Mouse (Mus musculus) kidney, adult 11 months (tissue): ENCODE measurements around the gene Mansc1.

Source experiments
- DNase-seq: peaks from one replicate; pipeline ENCODE4 v3.0.0; 2022

The Mansc1 gene

DNA sequence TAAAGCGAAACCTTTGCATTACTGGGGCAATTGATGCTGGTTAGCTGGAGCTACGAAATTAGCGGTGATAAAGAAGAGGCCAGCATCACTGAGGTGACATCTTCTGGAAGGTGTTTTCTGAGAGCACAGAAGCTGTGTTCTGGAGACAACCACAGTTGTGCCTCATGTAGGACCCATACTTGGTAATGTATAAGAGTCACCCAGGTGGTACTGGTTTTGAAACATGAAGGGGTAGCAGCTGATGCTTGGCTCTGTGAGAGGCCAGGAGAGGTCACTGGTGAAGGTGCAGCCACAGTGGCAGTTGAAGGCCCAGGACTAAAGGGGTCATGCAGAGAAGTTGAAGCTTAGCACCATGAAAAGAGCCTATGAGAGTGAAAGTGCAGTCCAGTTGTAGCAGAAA, 6.9 kb upstream of the Mansc1 start, which contains the start of gene Borcs5:
Borcs5 (plus strand) TSS at position 301 of the 400 bp plus-strand sequence.
- DNase-seq: no peak

DNA sequence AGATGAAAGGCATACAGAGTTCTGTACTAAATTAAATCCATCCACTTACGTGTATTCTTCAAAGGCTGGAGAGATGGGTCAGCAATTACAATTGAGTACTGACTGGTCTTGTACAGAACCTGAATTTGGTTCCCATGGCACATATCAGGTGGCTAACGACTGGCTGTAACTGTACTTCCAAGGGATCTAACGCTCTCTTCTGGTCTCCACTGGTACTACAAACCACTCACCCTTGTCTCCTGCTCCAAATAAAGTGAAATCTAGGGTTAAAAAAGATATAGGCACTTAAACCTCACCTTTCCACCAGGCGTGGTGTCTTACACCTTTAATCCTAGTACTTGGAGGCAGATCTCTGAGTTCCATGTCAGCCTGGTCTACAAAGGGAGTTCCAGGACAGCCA, 4.2 kb upstream of the Mansc1 start:
- no peak for DNase-seq

DNA sequence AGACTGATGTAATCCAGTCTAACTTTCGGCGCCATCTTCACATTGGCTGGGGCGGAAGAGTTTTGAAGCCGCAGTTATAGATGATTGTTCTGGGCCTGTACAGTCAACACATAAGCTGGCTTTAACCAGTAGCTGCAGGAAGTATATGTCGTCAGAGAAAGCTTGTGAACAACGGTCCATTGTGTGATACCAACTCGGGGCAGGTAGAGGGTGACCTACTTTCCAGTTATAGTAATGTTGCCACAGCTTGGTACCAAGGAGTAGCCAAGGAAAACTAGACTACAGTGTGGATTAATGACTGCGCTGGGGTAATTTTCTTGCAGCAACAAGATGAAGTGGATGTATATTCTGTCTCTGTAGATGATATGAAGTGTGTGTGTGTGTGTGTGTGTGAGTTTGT, 1.3 kb upstream of the Mansc1 start:
- no peak for DNase-seq

DNA sequence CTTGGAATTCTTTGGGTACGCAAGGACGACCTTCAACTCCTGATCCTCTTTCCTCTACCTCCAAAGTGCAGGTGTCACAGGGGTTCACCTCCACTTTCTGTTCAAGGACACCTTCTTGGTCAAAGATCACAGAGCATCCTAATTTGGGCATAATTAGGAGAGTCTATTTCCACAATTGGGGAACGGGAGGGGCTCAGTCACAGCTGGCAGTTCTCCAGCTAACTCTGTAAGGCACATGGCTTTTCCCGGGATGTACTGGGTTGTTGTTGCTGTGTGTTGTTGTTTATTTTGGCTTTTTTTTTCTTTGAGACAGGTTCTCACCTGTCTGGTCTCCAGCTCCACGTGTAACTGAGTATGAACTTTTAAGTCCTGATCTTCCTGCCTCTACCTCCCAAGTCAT, 468 bp upstream of the Mansc1 start:
- no peak for DNase-seq

DNA sequence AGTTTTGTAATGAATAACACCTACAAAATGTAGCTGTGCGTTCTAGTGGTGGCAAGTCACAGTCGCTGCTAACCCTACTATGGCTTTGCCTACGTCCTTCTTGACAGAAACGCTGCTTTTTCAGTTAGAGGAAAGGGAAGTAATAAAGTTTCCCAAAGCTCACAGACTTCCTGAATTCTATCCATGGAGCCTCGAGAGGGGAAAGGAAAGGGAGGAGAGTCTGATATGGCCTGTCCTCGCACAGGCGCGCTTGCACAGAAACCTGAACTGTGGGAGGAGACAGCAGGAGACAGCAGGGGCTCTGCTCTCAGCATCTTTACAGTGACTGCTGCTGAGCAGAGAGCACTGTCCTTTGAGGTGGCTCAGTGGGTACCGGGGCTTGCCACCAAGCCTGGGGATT, 1.8 kb downstream of the Mansc1 start:
- no peak for DNase-seq

GRCm38 (mm10) chr6:134626564-134626963, 5.7 kb downstream of the Mansc1 start:
- no peak for DNase-seq

- DNase-seq: no peak
Observed at GRCm38 (mm10) chr6:134625431-134625830, 6.9 kb downstream of the Mansc1 start.

DNA sequence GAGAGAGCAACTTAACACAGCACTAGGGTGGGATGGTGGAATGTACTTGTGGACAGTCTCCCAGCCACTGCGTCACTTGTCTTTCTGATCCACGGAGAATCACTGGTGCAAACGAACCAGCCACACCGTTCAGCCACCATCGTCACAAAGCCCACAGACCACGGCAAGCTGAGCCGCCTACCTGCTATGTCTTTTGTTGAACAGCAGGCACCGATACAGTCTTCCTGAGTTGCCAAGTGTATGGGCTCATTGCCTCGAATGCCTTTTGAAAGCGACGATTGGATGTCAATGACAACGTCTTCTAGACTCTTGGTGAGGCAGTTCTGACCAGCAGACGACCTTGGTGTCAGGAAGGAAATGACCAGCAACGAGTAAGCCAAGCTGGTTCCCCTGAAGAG, 10.7 kb downstream of the Mansc1 start:
- no peak for DNase-seq

GRCm38 (mm10) chr6:134620846-134621551, 11.3 kb downstream of the Mansc1 start:
- no peak for DNase-seq

DNA sequence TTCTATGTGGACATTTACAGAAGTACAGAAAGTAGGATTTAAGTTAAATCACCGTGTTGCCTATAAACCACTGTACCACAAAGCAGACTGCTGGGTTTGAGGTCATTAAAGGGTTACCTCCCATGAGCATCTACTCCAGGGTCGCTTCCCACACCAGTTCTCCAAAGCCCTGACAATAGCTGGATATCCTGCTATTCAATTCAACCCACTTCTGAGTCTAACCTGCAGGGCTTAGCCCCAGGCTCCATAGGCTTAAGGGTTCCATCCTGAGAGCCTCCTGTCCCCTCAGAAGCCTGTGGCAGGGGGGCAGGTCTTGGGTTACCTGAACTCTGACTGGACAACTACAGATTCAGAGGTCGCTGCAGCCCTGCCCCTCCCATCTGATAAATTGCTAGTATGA, 12.2 kb downstream of the Mansc1 start:
- DNase-seq: no peak

DNA sequence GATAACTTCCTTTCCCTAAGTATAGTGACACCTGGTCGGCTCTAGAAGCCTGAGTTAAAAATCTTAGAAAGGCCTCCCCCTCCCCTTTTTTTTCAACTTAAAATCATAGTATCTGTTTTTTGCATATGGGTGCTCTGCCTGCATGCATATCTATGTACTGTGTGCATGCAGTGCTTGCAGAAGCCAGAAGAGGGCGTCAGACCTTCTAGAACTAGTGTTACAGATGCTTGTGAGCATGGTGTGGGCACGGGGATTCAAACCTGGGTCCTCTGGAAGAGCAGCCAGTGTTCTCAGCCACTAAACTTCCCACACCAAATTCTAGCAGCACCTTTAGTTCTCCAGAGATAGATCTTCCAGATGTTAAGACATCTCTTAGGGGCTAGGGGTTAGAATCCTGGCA, 14.7 kb downstream of the Mansc1 start:
- no peak for DNase-seq

- DNase-seq: peak; percentile 76
Observed at GRCm38 (mm10) chr6:134614723-134615648, 17.3 kb downstream of the Mansc1 start.

GRCm38 (mm10) chr6:134614322-134614721, 18.0 kb downstream of the Mansc1 start:
- DNase-seq: no peak

DNA sequence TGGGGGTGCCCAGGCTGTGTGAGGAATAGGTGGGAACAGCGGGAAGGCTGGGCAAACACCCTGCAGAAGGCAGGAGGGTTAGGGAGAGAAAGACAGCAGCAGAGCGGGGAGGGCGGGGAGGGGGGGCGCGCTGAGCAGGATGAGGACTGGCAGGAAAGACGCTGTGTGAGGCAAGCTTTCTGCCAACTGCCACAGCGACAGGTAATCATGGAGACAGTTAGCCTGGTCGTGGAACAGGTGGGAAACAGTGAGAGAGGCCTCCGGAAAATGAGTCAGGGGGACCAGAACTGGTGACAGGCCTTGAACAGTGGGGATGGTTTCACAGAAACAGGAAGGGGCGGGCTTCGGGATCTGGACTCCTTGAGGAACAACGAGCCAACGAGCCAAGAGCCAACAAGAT, 20.4 kb downstream of the Mansc1 start:
- DNase-seq: no peak

GRCm38 (mm10) chr6:134610380-134610779, 21.9 kb downstream of the Mansc1 start:
- DNase-seq: no peak

- peak; percentile 55 for DNase-seq
Observed at GRCm38 (mm10) chr6:134606949-134607746, 25.1 kb downstream of the Mansc1 start.

- DNase-seq: peak; percentile 77
Observed at GRCm38 (mm10) chr6:134606540-134606939, 25.7 kb downstream of the Mansc1 start.

DNA sequence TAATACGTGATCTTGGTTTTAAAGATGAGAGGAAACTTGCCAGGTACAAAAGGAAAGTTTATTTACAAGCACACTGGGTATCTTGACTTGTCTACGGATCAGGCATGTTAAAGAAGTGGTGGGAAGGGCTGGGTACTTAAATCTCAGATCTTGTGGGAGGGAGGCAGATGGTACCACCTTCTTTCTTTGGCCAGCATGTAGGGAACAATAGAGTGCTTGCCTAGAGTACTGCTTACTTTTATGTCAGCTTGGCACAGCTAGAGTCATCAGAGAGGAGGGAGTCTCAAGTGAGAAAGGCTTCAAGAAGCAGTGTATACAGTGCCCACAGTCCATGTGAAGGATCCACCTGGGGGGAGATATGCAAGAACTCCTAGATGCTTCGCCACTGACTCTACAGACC, 27.1 kb downstream of the Mansc1 start:
- DNase-seq: no peak

DNA sequence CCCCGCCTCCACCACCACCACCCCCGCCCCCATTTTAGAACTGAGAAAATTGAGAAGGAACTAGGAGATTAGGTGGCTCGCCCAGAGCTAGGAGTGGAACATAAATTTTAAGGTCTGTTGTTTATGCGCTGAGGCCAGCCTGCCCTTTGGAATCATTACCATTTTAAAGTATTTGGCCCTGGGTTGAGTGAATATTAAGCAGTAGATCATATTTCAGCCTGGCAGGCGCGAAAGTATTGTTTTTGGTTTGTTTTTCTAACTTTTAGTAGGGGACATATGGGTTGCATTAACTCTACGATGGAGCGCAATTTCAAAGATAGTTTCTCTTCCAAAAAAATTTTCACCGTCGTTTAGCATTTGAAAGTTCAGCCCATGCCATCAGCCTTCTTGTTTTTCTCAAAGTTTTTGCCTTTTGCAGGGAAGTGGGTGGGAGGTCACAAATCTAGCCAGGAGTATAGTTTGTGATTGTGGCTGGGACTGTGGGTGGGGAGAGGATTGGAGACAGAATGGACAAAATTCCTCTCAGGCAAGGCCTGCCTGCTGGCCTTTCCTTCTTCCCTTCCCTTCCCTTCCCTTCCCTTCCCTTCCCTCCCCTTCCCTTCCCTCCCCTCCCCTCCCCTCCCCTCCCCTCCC, 29.8 kb downstream of the Mansc1 start:
- peak; percentile 66 for DNase-seq

GRCm38 (mm10) chr6:134601766-134602165, 30.5 kb downstream of the Mansc1 start:
- DNase-seq: peak; percentile 81

GRCm38 (mm10) chr6:134601130-134601529, 31.2 kb downstream of the Mansc1 start:
- DNase-seq: no peak

GRCm38 (mm10) chr6:134599239-134599638, 33.0 kb downstream of the Mansc1 start:
- DNase-seq: peak; percentile 33
